Mouse (Mus musculus): ENCODE results near the gene Rab3d. TPM values are rescaled to one million over a fixed set of nuclear protein-coding genes. Genes with fewer than 3 reads are reported as not detected.
A peak's percentile ranks its signal among the peaks of the same experiment; 100 is the strongest.

Gene Rab3d
- polyA plus RNA-seq, 1 experiment from 2014 or later, result 12.4 TPM

DNA sequence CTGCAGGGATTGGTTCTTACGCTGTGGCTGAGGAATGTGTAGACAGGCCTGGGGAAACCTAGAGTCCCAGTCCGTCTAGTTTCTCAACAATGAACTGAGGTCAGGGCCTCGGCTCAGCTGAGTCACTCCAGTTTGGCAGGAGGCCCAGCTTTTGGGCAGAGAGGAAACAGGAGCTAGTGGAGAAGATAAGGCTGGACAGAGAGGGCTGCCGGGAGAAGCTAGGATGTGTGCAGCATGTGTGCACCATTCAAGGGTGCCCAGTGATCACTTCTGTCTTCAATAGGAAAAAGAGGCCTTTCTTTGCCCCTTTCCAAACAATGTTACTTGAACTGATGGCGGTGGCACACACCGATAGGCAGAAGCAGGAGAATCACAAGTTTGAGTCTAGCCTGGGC, 6.1 kb upstream of the Rab3d start:
- WGBS, result 85% methylated on average over 6 of the region's 6 CpGs
- Histone ChIP-seq H3K9me3 (no peaks in the 10 kb centered on the region), H3K9ac (no peak overlapping the region), H3K4me1 (peaks cover 16% of the 10 kb centered on the region), H3K4me3 (replicated peaks) (no peak overlapping the region), H3K4me2 (no peak overlapping the region), H3K27ac (no peak overlapping the region), H3K36me3 (replicated peaks) (peaks cover 4% of the 10 kb centered on the region), H3K27me3 (no peaks in the 10 kb centered on the region)
- no peak for ATAC-seq (ENCODE audit: low FRiP score)

DNA sequence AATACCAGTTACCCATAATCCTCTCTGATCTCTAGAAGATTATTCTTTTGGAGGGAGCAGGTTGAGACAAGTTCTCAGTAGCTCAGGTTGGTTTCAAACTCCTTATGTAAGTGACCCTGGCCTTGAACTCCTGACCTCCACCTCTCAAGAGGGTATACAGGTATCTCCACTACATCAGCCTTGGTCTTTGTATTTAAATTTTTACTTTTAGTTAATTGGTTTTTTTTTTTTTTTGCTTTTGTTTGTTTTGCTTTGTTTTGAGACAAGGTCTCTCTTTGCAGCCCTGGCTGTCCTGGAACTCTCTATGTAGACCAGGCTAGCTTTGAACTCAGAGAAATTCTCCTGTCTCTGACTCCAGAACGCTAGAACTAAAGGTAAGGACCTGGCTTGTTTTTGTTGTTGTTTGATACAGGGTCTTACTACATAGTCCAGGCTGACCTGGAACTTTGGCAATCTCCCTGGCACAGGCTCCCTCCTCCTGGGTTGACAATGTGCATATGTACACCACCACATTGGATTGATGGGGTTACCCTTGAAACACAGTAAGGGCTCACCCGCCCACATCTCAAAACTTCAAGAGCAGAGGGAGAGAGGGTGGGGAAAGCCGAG, 5.6 kb upstream of the Rab3d start:
- H3K9me3 ChIP-seq, result no peaks in the 10 kb centered on the region
- 87% methylated on average over 3 of the region's 3 CpGs for WGBS
- H3K4me1 ChIP-seq, result peaks cover 16% of the 10 kb centered on the region
- peaks cover 4% of the 10 kb centered on the region for H3K36me3 ChIP-seq (replicated peaks)
- no peak overlapping the region for H3K27ac ChIP-seq
- no peak overlapping the region for H3K4me3 ChIP-seq (replicated peaks)
- no peaks in the 10 kb centered on the region for H3K27me3 ChIP-seq
- H3K9ac ChIP-seq, result no peak overlapping the region
- no peak overlapping the region for H3K4me2 ChIP-seq
- ATAC-seq (ENCODE audit: low FRiP score), result no peak

DNA sequence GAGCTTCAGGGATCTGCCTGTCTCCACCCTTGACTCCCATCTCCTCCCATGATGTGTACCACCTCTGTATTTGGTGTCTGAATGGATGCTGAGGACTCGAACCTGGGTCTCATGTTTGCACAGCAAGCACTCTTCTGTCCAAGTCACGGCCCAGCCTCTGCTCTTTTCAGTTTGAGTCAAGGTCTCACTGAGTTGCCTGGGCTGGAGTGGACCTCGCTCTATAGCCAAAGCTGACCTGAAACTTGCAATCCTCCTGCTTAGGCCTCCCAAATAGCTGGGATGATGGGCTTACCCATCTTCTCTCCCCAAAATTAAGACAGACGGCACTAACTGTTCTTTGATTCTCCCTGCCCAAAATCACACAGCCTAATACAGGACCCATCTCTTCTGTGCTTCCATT, 5.0 kb upstream of the Rab3d start:
- no peaks in the 10 kb centered on the region for H3K27me3 ChIP-seq
- no peak overlapping the region for H3K4me3 ChIP-seq (replicated peaks)
- no peak for ATAC-seq (ENCODE audit: low FRiP score)
- no peak overlapping the region for H3K4me2 ChIP-seq
- WGBS, result 86% methylated on average over 4 of the region's 4 CpGs
- H3K9ac ChIP-seq, result no peak overlapping the region
- no peaks in the 10 kb centered on the region for H3K9me3 ChIP-seq
- H3K27ac ChIP-seq, result no peak overlapping the region
- H3K36me3 ChIP-seq (replicated peaks), result peaks cover 4% of the 10 kb centered on the region
- H3K4me1 ChIP-seq, result peaks cover 21% of the 10 kb centered on the region

DNA sequence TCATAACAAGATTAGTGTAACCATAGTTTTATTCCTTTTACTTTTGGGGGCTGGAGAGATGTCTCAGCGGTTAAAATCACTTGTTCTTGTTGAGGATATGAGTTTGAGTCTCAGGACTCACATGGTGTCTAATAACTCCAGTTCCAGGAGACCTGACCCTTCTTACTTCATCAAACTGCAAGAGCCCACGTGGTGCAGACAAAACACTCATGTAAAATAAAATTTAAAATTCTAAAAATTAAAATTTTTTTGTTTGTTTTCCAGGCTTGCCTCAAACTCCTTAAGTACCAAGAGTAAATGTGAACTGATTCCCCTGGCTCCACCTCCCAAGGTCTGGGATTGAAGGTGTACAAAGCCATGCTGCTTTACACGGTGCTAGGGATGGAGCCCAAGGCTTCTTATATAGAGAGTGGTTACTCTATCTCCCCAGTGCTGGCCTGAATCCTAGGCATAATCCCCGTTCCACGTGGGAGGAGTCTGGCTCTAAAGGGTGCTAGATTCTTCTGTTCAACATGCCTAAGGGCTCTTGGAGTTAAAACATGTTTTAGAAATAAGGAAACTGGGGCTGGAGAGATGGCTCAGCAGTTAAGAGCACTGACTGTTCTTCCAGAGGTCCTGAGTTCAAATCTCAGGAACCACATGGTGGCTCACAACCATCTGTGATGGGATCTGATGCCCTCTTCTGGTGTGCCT, 846 bp upstream of the Rab3d start:
- Histone ChIP-seq H3K36me3 (replicated peaks) (no peaks in the 10 kb centered on the region; the same call in 1 of the 2 replicates), H3K4me3 (replicated peaks) (0 out of 2 replicates have a peak overlapping the region, but pooled peaks have one; percentile 62), H3K4me1 (peaks cover 11% of the 10 kb centered on the region), H3K27me3 (peaks cover 29% of the 10 kb centered on the region), H3K4me2 (peak overlapping the region; percentile 96), H3K9ac (no peak overlapping the region), H3K27ac (no peak overlapping the region), H3K9me3 (no peaks in the 10 kb centered on the region)
- 24% methylated on average over 5 of the region's 5 CpGs for WGBS
- ATAC-seq (ENCODE audit: low FRiP score), result no peak

DNA sequence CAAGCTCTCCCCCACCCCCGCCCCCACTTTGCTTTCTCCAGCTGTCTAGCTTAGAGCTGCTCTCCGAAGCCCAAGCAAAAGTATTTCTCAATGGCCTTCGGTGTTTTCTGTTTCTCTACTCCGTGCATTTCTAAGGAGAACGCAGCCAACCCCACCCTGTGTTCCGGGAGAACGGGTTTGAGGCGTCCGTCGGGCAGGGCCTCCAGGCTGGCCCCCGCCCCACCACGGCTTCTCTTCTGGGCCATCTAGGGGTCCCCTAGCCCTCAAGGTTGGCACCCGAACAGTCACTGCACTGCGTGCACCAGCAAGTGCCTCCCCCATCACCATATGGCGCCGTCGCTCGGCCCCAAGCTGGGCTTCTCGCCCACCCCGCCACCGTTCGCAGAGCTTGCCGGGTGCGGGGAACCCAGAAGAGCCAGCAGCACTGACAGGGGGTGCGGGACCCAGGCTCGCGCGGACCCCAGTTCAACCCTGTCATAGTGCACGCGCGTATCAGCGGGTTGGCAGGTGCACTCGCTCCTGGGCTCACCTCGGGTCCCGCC, 428 bp downstream of the Rab3d start:
- H3K4me2 ChIP-seq, result peak overlapping the region; percentile 96
- H3K27me3 ChIP-seq, result peaks cover 29% of the 10 kb centered on the region
- no peak; the same call in 1 of the 2 replicates for ATAC-seq (ENCODE audit: low FRiP score)
- H3K9ac ChIP-seq, result peak overlapping the region; percentile 66
- peaks cover 11% of the 10 kb centered on the region for H3K4me1 ChIP-seq
- peak overlapping the region; percentile 39 for H3K27ac ChIP-seq
- WGBS, result 2% methylated on average over 35 of the region's 35 CpGs
- no peaks in the 10 kb centered on the region; the same call in 1 of the 2 replicates for H3K36me3 ChIP-seq (replicated peaks)
- H3K4me3 ChIP-seq (replicated peaks), result peak overlapping the region; percentile 62
- no peaks in the 10 kb centered on the region for H3K9me3 ChIP-seq

DNA sequence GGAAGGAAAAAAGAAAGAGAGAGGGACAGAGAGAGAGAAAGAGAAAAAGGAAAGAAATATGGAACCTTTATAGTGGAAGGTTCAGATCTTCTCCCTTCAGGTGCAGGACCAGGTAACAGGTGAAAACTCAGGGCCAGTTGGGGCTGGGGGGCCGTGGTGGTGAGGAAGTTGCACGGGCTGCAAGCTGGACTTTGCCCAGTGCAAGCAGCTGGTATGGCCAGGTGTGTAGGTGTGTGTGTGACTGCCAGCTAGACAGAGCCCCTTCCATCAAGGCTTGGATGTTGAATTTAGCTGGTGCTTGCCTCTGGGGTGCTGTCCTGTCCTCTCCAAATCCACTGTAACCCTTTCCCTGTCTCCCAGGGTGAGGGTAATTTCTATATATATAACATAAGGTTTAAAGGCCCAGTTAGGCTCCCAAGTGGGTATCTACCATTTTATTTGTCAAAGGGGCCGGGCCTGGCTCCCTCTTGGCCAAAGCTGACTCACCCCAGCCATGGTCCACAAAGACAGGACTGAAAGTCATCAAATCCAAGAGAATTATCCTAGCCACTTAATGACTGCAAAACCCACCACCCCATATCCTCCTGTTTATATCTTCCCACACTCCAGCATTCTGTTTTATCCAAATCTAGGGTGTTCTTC, 1.0 kb downstream of the Rab3d start:
- Histone ChIP-seq H3K36me3 (replicated peaks) (no peaks in the 10 kb centered on the region; the same call in 1 of the 2 replicates), H3K27ac (no peak overlapping the region), H3K9ac (peak overlapping the region; percentile 66), H3K4me2 (peak overlapping the region; percentile 96), H3K4me3 (replicated peaks) (peak overlapping the region; percentile 62), H3K4me1 (peaks cover 11% of the 10 kb centered on the region), H3K9me3 (no peaks in the 10 kb centered on the region), H3K27me3 (peaks cover 29% of the 10 kb centered on the region)
- 58% methylated on average over 3 of the region's 3 CpGs for WGBS
- no peak for ATAC-seq (ENCODE audit: low FRiP score)

DNA sequence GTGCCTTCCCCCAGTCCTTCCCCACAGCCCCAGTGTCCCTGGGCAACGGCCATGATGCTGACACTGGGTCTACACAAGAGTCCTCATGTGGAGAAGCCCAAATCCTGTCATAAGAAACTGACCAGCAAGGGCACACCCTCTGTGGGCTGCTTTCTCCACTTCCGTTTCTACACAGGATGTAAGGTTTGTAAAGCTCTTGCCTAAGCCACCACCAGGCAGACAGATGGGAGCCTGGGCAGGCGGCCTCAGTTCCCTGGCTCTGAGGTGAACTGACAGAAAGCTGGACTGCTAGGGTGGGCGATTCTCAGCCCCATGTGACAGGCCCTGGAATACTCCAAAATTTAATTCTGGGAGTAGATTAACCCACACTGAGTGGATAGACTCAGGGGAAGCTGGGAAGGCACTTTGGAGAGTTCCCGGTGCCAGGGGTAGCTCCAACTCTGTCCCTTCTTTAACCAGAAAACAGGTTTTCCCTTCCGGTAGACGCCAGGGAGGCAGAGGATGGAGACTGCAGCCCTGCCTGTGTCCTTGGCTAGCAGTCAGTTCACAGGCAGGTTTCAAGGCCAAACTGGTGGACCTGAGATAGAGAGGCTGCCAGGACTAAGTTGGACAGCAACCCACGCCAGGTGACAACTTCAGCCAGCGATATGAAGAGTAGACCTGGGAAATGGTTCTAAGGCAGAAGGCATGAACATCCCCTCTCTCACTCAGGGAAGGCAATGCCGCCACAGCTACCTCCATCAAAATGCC, 8.3 kb downstream of the Rab3d start:
- H3K9me3 ChIP-seq, result no peaks in the 10 kb centered on the region
- no peaks in the 10 kb centered on the region for H3K36me3 ChIP-seq (replicated peaks)
- peaks cover 5% of the 10 kb centered on the region for H3K27me3 ChIP-seq
- no peaks in the 10 kb centered on the region for H3K4me1 ChIP-seq
- H3K4me3 ChIP-seq (replicated peaks), result no peak overlapping the region
- H3K4me2 ChIP-seq, result no peak overlapping the region
- H3K9ac ChIP-seq, result no peak overlapping the region
- 79% methylated on average over 10 of the region's 10 CpGs for WGBS
- no peak overlapping the region for H3K27ac ChIP-seq
- no peak for ATAC-seq (ENCODE audit: low FRiP score)

DNA sequence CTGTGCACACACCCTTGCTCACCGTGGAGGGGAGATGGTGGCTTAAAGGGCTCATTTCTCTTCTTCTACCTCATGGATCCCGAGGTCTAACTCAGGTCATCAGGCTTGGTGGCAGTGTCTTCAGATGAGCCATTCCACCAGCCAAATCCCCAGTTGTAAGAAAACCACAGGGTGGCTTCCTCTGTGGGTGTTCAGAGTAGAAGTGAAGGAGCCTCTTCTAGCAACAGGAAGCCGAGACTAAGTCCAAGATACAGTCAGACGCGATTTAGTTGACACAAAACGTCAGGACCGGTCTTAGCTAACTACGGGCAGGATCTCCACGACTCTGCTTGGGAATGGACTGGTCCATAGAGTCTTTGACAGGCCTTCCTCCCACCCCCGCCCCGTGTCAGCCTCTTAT, 9.8 kb downstream of the Rab3d start:
- Histone ChIP-seq H3K9ac (no peak overlapping the region), H3K4me1 (no peaks in the 10 kb centered on the region), H3K27ac (no peak overlapping the region), H3K9me3 (no peaks in the 10 kb centered on the region), H3K36me3 (replicated peaks) (no peaks in the 10 kb centered on the region), H3K27me3 (peaks cover 13% of the 10 kb centered on the region), H3K4me3 (replicated peaks) (no peak overlapping the region), H3K4me2 (no peak overlapping the region)
- 78% methylated on average over 11 of the region's 11 CpGs for WGBS
- ATAC-seq (ENCODE audit: low FRiP score), result no peak

DNA sequence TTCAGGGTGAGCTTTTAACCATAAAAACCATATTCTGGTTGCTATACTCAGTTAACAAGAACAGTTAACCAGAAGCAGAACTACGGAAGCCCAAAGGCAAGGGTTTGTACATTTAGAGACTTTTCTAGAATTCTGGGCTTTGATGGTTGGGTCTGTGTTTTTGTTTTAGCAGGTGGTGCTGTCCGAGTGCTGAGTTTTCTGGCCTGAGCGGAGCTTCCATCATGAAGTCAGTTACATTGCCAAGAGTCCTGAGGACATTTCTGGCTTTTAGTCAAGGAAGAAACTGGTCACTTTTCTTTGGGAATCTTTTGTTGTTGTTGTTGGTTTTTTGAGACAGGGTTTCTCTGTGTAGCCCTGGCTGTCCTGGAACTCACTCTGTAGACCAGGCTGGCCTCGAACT, 14.0 kb downstream of the Rab3d start:
- Histone ChIP-seq H3K27ac (no peak overlapping the region), H3K9me3 (no peaks in the 10 kb centered on the region), H3K4me1 (0 out of 2 replicates have a peak, but pooled peaks cover 5% of the 10 kb centered on the region), H3K4me3 (replicated peaks) (no peak overlapping the region), H3K4me2 (no peak overlapping the region), H3K9ac (no peak overlapping the region), H3K36me3 (replicated peaks) (no peaks in the 10 kb centered on the region), H3K27me3 (peaks cover 22% of the 10 kb centered on the region)
- ATAC-seq (ENCODE audit: low FRiP score), result no peak
- WGBS, result 94% methylated on average over 4 of the region's 4 CpGs

DNA sequence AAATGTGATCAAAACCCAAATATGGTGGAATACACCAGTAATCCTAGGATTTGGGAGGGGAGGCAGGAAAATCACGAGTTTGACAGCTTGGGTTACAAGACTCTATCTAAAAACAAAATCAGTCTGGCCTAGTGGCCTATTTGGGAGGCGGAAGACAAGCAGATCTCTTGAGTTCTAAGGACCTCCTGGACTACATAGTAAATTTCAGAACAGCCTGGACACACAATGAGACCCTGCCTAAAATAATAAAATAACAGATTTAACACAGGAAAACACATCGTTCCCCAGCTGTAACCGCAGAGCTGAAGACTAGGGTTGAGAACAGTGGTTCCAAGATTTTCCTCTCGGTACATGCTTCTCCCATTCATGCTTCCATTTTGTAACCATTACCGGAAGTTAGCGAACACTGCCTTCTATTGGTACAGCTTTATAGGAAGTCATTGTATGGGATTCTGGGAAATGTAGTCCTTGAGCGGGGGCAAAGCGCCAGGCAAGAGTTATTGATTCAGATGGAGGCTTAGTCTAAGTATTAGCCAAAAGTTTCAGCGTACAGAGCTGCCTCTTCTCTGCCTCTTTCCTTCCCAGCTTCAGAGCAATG, 16.7 kb downstream of the Rab3d start:
- ATAC-seq (ENCODE audit: low FRiP score), result peak; percentile 89
- H3K9ac ChIP-seq, result no peak overlapping the region
- H3K9me3 ChIP-seq, result no peaks in the 10 kb centered on the region
- WGBS, result 10% methylated on average over 10 of the region's 10 CpGs
- H3K4me2 ChIP-seq, result peak overlapping the region; percentile 52
- 0 out of 2 replicates have a peak overlapping the region, but pooled peaks have one; percentile 13 for H3K27ac ChIP-seq
- peaks cover 34% of the 10 kb centered on the region for H3K27me3 ChIP-seq
- H3K4me1 ChIP-seq, result 0 out of 2 replicates have a peak, but pooled peaks cover 5% of the 10 kb centered on the region
- no peaks in the 10 kb centered on the region for H3K36me3 ChIP-seq (replicated peaks)
- peak overlapping the region; percentile 41 for H3K4me3 ChIP-seq (replicated peaks)

DNA sequence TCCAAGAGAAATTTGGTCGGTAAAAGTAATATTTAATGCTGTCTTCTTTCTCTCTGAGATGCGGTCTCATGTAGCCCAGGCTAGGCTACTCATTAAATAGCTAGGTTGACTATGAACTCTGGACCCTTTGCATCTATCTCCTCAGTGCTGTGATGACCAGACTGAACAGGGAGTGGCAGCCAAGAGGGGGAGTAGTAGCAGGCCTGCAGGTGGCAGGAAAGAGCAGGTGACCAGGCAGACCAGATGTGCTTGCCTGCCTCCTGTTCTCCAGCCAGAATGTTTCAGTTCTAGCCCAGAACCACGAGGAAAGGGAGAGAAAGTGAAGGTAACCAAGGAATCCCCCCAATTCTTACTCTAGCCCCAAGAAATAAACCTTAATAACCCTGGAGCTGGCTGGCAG, 28.8 kb downstream of the Rab3d start:
- H3K9ac ChIP-seq, result no peak overlapping the region
- H3K27ac ChIP-seq, result no peak overlapping the region
- 71% methylated on average over 3 of the region's 3 CpGs for WGBS
- H3K27me3 ChIP-seq, result peaks cover 9% of the 10 kb centered on the region; the same call in 1 of the 2 replicates
- no peak overlapping the region for H3K4me2 ChIP-seq
- no peaks in the 10 kb centered on the region for H3K4me1 ChIP-seq
- no peaks in the 10 kb centered on the region for H3K36me3 ChIP-seq (replicated peaks)
- no peak overlapping the region for H3K4me3 ChIP-seq (replicated peaks)
- ATAC-seq (ENCODE audit: low FRiP score), result no peak
- H3K9me3 ChIP-seq, result no peaks in the 10 kb centered on the region
